Mouse (Mus musculus) liver, embryonic 14.5 days (tissue): Measurements from ENCODE around the gene Tmc1.

Experiments used
- CTCF ChIP-seq: IDR thresholded peaks from 2 replicates; pipeline ENCODE4 v1.5.1; 2016; ENCODE audit warnings: antibody characterized with exemption, low read depth, control low read depth
- EP300 ChIP-seq: IDR thresholded peaks from 2 replicates; pipeline ENCODE4 v1.6.1; 2016; ENCODE audit warnings: antibody characterized with exemption, low read depth

DNA sequence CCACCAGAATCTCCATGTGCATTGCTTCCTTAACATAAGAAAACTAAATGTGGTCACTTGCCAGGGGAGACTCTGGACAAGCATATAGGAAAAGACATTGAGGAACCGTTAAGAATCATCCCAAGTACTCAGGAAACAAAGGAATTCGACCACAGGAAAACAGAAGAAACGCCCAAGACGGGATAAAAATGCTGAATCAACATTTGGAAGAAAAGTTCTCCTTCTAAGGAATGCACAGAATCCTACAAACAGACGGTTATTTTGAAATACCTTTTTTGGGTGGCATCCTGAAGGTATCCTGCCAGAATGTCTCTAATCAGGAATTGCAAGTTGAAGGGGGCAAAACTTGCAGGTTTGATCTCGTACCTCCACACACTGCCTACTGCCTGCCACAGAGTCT, at the start of gene Tmc1:
- TF ChIP-seq CTCF (no peak), EP300 (no peak)
